Mouse (Mus musculus) limb, embryonic 14.5 days (tissue): Measurements from ENCODE around the gene Fbn1. TPM values are rescaled to one million over a fixed set of nuclear protein-coding genes. Genes with fewer than 3 reads are reported as not detected.

Source experiments
- ATAC-seq: fragments of 200-750 bp; cut with Nextera tagmentation; 2 replicates; pipeline ENCODE4 v1.8.0; 2017; ENCODE audit warnings: low read depth, moderate number of reproducible peaks, moderate TSS enrichment; ENCODE audit not compliant: low FRiP score
- DNase-seq: peaks from one replicate; pipeline ENCODE4 v3.0.0-alpha.2; 2015; ENCODE audit warnings: low spot score
- H3K27ac ChIP-seq: fragments of 300-500 bp; sonication (generic); replicated peaks from 2 replicates; pipeline ENCODE4 v1.5.1; 2014; ENCODE audit warnings: low read depth, mild to moderate bottlenecking, low read length, moderate library complexity, mixed read lengths
- H3K27me3 ChIP-seq: fragments of 300-500 bp; sonication (generic); 2 replicates; pipeline ENCODE4 v1.6.1; 2014; ENCODE audit warnings: low read length, mixed read lengths; ENCODE audit not compliant: control insufficient read depth, insufficient read depth
- H3K36me3 ChIP-seq: fragments of 300-500 bp; sonication (generic); 2 replicates; pipeline ENCODE4 v1.6.1; 2014; ENCODE audit warnings: mild to moderate bottlenecking, low read length, moderate library complexity, mixed read lengths; ENCODE audit not compliant: control insufficient read depth, insufficient read depth
- H3K4me1 ChIP-seq: fragments of 300-500 bp; sonication (generic); 2 replicates; pipeline ENCODE4 v1.6.1; 2014; ENCODE audit warnings: antibody characterized with exemption, low read length, mixed read lengths; ENCODE audit not compliant: control insufficient read depth, insufficient read depth
- H3K4me2 ChIP-seq: fragments of 300-500 bp; sonication (generic); replicated peaks from 2 replicates; pipeline ENCODE4 v1.6.1; 2014; ENCODE audit warnings: low read depth, mild to moderate bottlenecking, low read length, moderate library complexity; ENCODE audit not compliant: severe bottlenecking
- H3K4me3 ChIP-seq: fragments of 300-500 bp; sonication (generic); replicated peaks from 2 replicates; pipeline ENCODE4 v1.5.1; 2014; ENCODE audit warnings: low read length
- H3K9ac ChIP-seq: fragments of 300-500 bp; sonication (generic); 2 replicates; pipeline ENCODE4 v1.6.1; 2014; ENCODE audit warnings: mild to moderate bottlenecking, low read depth, low read length, moderate library complexity; ENCODE audit not compliant: severe bottlenecking
- H3K9me3 ChIP-seq: fragments of 300-500 bp; sonication (generic); 2 replicates; pipeline ENCODE4 v1.6.1; 2016; ENCODE audit warnings: low read length; ENCODE audit not compliant: control insufficient read depth
- POLR2A ChIP-seq: fragments of 200-500 bp; IDR thresholded peaks from 2 replicates; pipeline ENCODE4 v1.8.0; 2012; ENCODE audit warnings: inconsistent platforms, mild to moderate bottlenecking, moderate library complexity, borderline replicate concordance; ENCODE audit not compliant: insufficient read depth, insufficient read length; ENCODE audit errors: extremely low read depth
- WGBS: fragments of 180-500 bp; shearing (Covaris S2); extraction: QIAGEN DNeasy Blood & Tissue Kit; methylation state at CpG from one replicate; pipeline ENCODE4 v1.1.7; 2014; 5-methylcytosine and 5-hydroxymethylcytosine counted together
- polyA plus RNA-seq, 2 experiments: library from polyadenylated mRNA; depleted of rRNA in 1 of 2; stranded (reverse) in 1 of 2; unstranded in 1 of 2; fragments of >200 nt; fragmentation: Nextera tagmentation in 1 of 2; extraction: Ambion mirVana in 1 of 2; gene quantifications; 2 replicates each; pipeline versions ENCODE4 v1.2.1 to v1.2.3; 2012 to 2014

Fbn1 gene
- polyA plus RNA-seq, 2 experiments: 31.4 to 49.4 TPM

- no peak for TF ChIP-seq POLR2A
- ATAC-seq: no peak
- no peaks in the 10 kb centered on the region for H3K9me3 ChIP-seq
- H3K36me3 ChIP-seq: peaks cover 53% of the 10 kb centered on the region
- H3K4me2 ChIP-seq: no peak overlapping the region
- H3K4me3 ChIP-seq: no peak overlapping the region
- 87% methylated on average over 11 of the region's 11 CpGs for WGBS
- H3K4me1 ChIP-seq: no peaks in the 10 kb centered on the region
- H3K9ac ChIP-seq: no peak overlapping the region
- H3K27ac ChIP-seq: no peak overlapping the region
- no peak for DNase-seq
- H3K27me3 ChIP-seq: no peaks in the 10 kb centered on the region
Measured at GRCm38 (mm10) chr2:125354587-125354986, 153.2 kb downstream of the Fbn1 start.

- Histone ChIP-seq H3K9ac (no peak overlapping the region), H3K36me3 (peaks cover 67% of the 10 kb centered on the region), H3K4me3 (no peak overlapping the region), H3K4me1 (no peaks in the 10 kb centered on the region), H3K27me3 (no peaks in the 10 kb centered on the region), H3K27ac (no peak overlapping the region), H3K9me3 (no peaks in the 10 kb centered on the region), H3K4me2 (no peak overlapping the region)
- no peak for ATAC-seq
- no peak for TF ChIP-seq POLR2A
- no peak for DNase-seq
- WGBS: 87% methylated on average over 5 of the region's 5 CpGs
Measured at GRCm38 (mm10) chr2:125349144-125349543, 158.6 kb downstream of the Fbn1 start.

- ATAC-seq (no peak), DNase-seq (no peak)
- WGBS: 86% methylated on average over 21 of the region's 21 CpGs
- H3K4me3 ChIP-seq: no peak overlapping the region
- no peak overlapping the region for H3K4me2 ChIP-seq
- TF ChIP-seq POLR2A: no peak
- H3K9me3 ChIP-seq: no peaks in the 10 kb centered on the region
- H3K27ac ChIP-seq: no peak overlapping the region
- peaks cover 88% of the 10 kb centered on the region for H3K36me3 ChIP-seq
- H3K4me1 ChIP-seq: no peaks in the 10 kb centered on the region
- H3K9ac ChIP-seq: no peak overlapping the region
- no peaks in the 10 kb centered on the region for H3K27me3 ChIP-seq
Measured at GRCm38 (mm10) chr2:125342181-125342950, 165.4 kb downstream of the Fbn1 start.

GRCm38 (mm10) chr2:125340381-125340780, 167.4 kb downstream of the Fbn1 start:
- Histone ChIP-seq H3K4me2 (no peak overlapping the region), H3K9me3 (no peaks in the 10 kb centered on the region), H3K27me3 (no peaks in the 10 kb centered on the region), H3K4me3 (no peak overlapping the region), H3K4me1 (no peaks in the 10 kb centered on the region), H3K9ac (no peak overlapping the region), H3K27ac (no peak overlapping the region), H3K36me3 (peaks cover 90% of the 10 kb centered on the region)
- no peak for TF ChIP-seq POLR2A
- 73% methylated on average over 5 of the region's 5 CpGs for WGBS
- no peak for ATAC-seq
- DNase-seq: no peak

- Histone ChIP-seq H3K4me3 (no peak overlapping the region), H3K4me1 (no peaks in the 10 kb centered on the region), H3K9me3 (no peaks in the 10 kb centered on the region), H3K9ac (no peak overlapping the region), H3K27ac (no peak overlapping the region), H3K36me3 (peaks cover 92% of the 10 kb centered on the region), H3K4me2 (no peak overlapping the region), H3K27me3 (no peaks in the 10 kb centered on the region)
- TF ChIP-seq POLR2A: no peak
- ATAC-seq: no peak
- 87% methylated on average over 3 of the region's 3 CpGs for WGBS
- no peak for DNase-seq
Measured at GRCm38 (mm10) chr2:125337239-125337638, 170.6 kb downstream of the Fbn1 start.
